Mouse (Mus musculus): ENCODE measurements at regions not wholly inside any gene's neighbourhood (a gene's known extent, or its start where the extent isn't known, plus 50 kb on each side); places are given as distances from the start of the nearest gene placed in this dataset.
"Not testable (repeated sequence)": the region's sequence is repeated elsewhere in the genome, so short reads cannot be mapped to it uniquely, and the experiment has no call there.

DNA sequence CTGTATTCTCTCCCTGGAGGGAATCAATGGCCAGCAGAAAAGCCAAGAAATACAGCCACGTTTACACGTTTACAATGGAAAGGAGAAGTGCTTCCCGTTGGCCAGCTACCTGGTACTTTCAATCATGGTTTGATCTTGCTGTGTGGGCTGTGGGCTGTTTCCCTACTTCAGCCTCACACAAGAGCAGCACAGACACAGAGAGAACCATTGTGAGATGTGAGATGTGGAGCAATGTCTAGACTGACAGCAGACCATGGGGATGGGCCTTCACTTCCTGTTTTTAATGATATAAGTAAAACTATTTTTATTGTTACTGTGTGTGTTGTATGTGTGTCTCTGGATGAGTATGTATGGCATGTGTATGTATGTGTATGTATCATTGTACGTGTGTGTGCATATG is 156.2 kb downstream of the Mterf1b start:
- peak; percentile 80 for ATAC-seq (replicated peaks; ENCODE audit: poor library complexity, severe bottlenecking)

- ATAC-seq (replicated peaks; ENCODE audit: poor library complexity, severe bottlenecking): peak; percentile 28; the same call in 1 of the 2 replicates
These were observed 157.8 kb downstream of the Mterf1b start for GRCm38 (mm10) chr5:4349943-4350342.

GRCm38 (mm10) chr5:4355609-4356224 is 163.6 kb downstream of the Mterf1b start:
- no peak for ATAC-seq (replicated peaks; ENCODE audit: poor library complexity, severe bottlenecking)

DNA sequence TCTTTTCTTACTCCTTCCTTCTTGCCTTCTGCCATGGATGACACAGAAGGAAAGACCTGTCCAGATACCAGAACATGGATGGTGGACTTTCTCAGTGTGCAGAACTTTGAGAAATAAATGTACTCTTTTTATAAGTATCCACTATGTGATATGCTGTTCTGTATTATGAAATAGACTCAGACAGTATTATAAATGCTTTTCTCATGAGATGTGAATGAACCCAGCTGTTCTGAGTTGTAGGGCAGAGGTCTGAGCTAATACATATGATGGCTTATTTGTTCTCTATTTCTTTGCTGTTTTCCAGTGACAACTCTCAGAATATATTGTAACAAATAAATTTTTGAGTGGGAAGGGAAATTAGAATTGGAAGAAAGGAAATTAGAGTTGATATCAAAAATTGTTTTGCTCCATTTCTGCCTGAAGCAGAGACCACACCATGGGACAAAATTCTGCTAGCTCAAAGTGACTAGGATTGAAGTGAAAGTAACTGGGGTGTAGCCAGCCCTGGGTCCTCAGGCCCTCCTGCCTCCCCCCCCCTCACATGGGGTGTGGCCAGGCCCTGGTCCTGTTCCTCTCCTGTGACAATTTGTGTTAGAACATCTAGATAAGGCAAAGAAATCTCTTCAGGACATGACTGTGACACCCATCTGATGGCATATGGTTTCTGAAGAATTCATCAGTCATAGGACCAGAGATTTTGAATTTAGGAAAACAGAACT is 164.5 kb downstream of the Mterf1b start:
- ATAC-seq (replicated peaks; ENCODE audit: poor library complexity, severe bottlenecking): peak; percentile 82

GRCm38 (mm10) chr5:4361547-4361946 is 169.4 kb downstream of the Mterf1b start:
- not testable (repeated sequence) for ATAC-seq (replicated peaks; ENCODE audit: poor library complexity, severe bottlenecking)

DNA sequence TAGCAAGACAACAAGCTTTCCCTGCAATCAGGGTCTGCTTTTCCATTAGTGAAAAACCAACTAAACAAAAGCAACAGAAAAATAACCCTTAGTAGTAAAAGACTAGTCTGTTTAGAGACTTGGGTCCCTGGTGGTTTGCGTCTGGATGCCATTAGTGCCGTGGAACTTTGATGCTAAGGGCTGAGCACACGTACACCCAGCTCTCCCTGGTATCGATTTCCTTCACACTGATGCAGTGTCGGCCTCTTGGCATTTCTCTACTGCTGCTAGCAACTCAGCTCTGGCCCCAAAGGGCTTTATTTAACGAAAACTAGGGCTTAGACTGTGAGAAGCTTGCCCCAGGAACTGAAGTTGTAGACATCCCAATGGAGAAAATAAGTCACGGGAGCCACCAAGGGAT is 192.6 kb downstream of the Mterf1b start:
- not testable (repeated sequence) for ATAC-seq (replicated peaks; ENCODE audit: poor library complexity, severe bottlenecking)

- no peak for ATAC-seq (replicated peaks; ENCODE audit: poor library complexity, severe bottlenecking)
These were observed 198.9 kb downstream of the Mterf1b start for GRCm38 (mm10) chr5:4391083-4391482.

DNA sequence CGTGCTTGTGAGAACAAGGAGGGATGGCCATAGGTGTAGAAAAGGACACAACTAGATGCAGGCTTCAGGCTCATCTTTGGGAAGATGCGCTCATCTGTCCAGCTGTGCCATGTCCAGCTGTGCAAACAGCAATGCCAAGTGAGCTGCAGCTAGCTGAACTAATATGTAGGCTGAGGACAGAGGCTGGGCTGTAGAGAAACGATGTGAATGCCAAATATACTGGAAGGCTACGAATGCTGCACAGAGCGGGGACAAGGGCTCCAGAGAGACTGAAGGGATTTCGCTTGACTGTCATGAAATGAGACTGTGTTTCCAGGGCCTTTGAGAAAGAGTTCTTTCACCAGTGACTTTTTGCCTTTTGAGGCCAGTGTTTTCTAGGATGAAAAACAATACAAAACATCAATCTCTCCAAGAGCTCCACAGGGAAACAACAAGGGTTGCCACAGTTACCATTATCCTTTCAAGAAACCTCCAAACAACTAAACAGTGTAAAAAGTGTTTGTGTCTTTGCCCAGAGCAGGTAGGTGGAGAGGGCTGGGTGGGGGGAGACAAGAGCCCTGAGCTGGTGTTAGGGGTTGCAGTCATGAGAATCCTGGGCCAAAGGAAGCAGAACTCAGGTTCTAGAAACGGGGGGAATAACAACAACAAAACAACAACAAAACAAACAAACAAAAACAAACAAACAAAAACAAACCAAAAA is 202.3 kb downstream of the Mterf1b start:
- ATAC-seq (replicated peaks; ENCODE audit: poor library complexity, severe bottlenecking): not testable (repeated sequence)

DNA sequence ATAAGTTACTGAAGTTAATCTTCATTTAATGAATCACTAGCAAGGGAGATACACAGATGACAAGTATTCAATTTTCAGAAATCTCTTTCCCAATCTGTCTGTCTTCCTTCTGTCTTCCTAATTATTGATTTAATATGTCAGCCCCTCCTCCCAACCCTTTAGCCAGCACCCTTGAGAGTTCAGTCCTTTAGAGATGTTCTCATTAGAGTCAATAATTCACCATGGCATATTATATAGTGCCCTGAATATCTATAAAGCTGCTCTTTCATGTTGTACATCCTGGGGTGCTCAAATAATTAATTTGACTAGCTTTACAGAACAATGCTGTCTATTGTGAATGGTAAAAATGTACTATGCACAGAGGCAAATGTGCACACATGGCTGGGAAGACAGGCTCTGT is 205.9 kb downstream of the Mterf1b start:
- ATAC-seq (replicated peaks; ENCODE audit: poor library complexity, severe bottlenecking): no peak

GRCm38 (mm10) chr5:4417761-4418160 is 225.6 kb downstream of the Mterf1b start:
- ATAC-seq (replicated peaks; ENCODE audit: poor library complexity, severe bottlenecking): no peak

Data from granulocyte monocyte progenitor cell, adult 5-6 weeks (primary cell).